Mouse (Mus musculus) thymus, adult 2 months (tissue): ENCODE measurements around the gene Fbxl14. TPM values are rescaled to one million over a fixed set of nuclear protein-coding genes. Genes with fewer than 3 reads are reported as not detected.

Experiments used
- DNase-seq: peaks from one replicate; pipeline ENCODE4 v3.0.0; 2021
- H3K27ac ChIP-seq: fragments of 200-500 bp; 2 replicates; pipeline ENCODE4 v1.5.1; 2012; ENCODE audit warnings: low read length, control low read depth; ENCODE audit not compliant: control insufficient read depth, insufficient read depth
- H3K27me3 ChIP-seq: fragments of 200-500 bp; 2 replicates; pipeline ENCODE4 v1.6.1; 2012; ENCODE audit warnings: mild to moderate bottlenecking, low read length, moderate library complexity, mixed read lengths; ENCODE audit not compliant: control insufficient read depth, insufficient read depth
- H3K36me3 ChIP-seq: fragments of 200-500 bp; 2 replicates; pipeline ENCODE4 v1.6.1; 2012; ENCODE audit warnings: mild to moderate bottlenecking, low read length, moderate library complexity; ENCODE audit not compliant: control insufficient read depth, insufficient read depth
- H3K4me1 ChIP-seq: fragments of 200-500 bp; replicated peaks from 2 replicates; pipeline ENCODE4 v1.6.1; 2012; ENCODE audit warnings: low read length; ENCODE audit not compliant: control insufficient read depth, insufficient read depth
- H3K4me3 ChIP-seq: fragments of 200-500 bp; 2 replicates; pipeline ENCODE4 v1.5.1; 2012; ENCODE audit warnings: mild to moderate bottlenecking, low read length, control low read depth, moderate library complexity; ENCODE audit not compliant: control insufficient read depth, insufficient read depth
- CTCF ChIP-seq: fragments of 200-500 bp; IDR thresholded peaks from 2 replicates; pipeline ENCODE4 v1.5.1; 2012; ENCODE audit warnings: mild to moderate bottlenecking, control low read depth, low read length, moderate library complexity, borderline replicate concordance; ENCODE audit not compliant: control insufficient read depth, poor library complexity, insufficient read depth; ENCODE audit errors: extremely low read depth
- POLR2A ChIP-seq: fragments of 200-500 bp; IDR thresholded peaks from 2 replicates; pipeline ENCODE4 v1.6.1; 2012; ENCODE audit warnings: mild to moderate bottlenecking, low read length, control low read depth, moderate library complexity; ENCODE audit not compliant: control insufficient read depth, poor library complexity, insufficient read depth; ENCODE audit errors: extremely low read depth
- WGBS: fragments of 180-500 bp; shearing (Covaris S2); methylation state at CpG from one replicate; pipeline ENCODE4 v1.1.7; 2018; 5-methylcytosine and 5-hydroxymethylcytosine counted together
- polyA plus RNA-seq: library from polyadenylated mRNA; depleted of rRNA; stranded (reverse); fragments of >200 nt; gene quantifications from 2 replicates; pipeline ENCODE4 v1.2.3, GENCODE M21; 2012

Fbxl14 gene
- polyA plus RNA-seq, 1 experiment = 355 TPM

DNA sequence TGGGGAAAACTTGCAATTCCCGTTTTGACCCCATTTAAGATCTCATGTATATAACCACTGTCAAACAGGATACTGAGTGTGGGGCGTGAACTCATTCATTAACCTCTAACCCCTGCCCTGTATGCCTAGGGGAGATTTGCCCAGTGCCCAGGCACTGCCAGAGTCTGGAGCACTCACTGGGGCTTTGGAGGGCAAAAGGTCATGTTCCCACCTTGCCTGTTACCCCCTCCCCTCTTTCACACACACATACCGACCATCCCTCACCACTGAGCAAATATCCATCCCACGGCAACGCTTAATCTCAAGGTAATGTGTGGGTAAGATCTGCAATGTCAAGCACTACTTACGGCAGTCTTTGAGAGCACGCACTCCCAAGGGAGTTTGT, 13.2 kb downstream of the Fbxl14 start:
- Histone ChIP-seq H3K4me3 (no peak overlapping the region), H3K27ac (no peak overlapping the region), H3K4me1 (0 out of 2 replicates have a peak, but pooled peaks cover 5% of the 10 kb centered on the region), H3K36me3 (no peaks in the 10 kb centered on the region), H3K27me3 (no peaks in the 10 kb centered on the region)
- 97% methylated on average over 7 of the region's 7 CpGs for WGBS
- TF ChIP-seq POLR2A (no peak), CTCF (no peak)
- DNase-seq = no peak

DNA sequence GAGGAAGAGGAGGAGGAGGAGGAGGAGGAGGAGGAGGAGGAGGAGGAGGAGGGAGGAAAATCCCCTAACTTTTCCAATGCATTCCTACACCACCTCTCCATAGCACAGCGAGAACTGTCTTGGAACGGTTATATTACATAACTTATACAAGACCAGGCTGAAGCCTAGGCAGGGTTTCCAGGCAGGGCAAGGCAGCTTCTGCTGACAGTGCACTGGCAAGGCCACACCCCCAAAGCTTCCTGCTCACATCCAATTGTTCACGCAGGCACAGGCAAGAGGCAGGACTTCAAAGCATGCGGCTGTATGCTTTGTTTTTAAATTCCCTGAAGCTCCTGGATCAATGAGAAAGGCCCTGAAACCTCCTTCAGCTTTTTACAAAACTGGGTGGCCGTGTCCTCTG, 19.8 kb downstream of the Fbxl14 start:
- Histone ChIP-seq H3K27ac (no peak overlapping the region), H3K4me1 (peaks cover 21% of the 10 kb centered on the region), H3K27me3 (no peaks in the 10 kb centered on the region), H3K36me3 (no peaks in the 10 kb centered on the region), H3K4me3 (no peak overlapping the region)
- no peak for TF ChIP-seq POLR2A
- TF ChIP-seq CTCF = no peak
- WGBS = 9% methylated on average over 5 of the region's 5 CpGs
- peak; percentile 75 for DNase-seq

DNA sequence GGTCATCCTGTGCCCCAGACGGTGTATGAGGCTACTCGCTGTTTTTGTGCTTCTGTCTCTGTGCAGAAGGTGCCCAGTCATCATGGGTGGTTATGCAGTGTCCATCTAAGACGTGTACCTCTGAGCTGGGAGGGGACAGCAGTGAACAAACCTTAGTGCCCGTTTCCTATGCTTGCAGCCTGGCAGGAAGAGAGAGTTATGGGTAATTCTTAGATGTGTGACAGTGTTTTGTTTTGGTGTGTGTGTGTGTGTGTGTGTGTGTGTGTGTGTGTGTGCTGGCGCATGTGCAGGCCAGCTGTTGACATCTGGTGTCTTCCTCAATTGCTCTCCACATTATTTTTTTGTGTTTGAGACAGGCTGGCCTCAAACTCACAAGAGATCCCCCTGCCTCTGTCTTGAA, 20.6 kb downstream of the Fbxl14 start:
- Histone ChIP-seq H3K4me3 (no peak overlapping the region), H3K4me1 (peaks cover 24% of the 10 kb centered on the region), H3K27ac (peak overlapping the region; percentile 30), H3K27me3 (no peaks in the 10 kb centered on the region), H3K36me3 (no peaks in the 10 kb centered on the region)
- DNase-seq = peak; percentile 53
- WGBS = 16% methylated on average over 5 of the region's 5 CpGs
- no peak for TF ChIP-seq POLR2A
- TF ChIP-seq CTCF = no peak

DNA sequence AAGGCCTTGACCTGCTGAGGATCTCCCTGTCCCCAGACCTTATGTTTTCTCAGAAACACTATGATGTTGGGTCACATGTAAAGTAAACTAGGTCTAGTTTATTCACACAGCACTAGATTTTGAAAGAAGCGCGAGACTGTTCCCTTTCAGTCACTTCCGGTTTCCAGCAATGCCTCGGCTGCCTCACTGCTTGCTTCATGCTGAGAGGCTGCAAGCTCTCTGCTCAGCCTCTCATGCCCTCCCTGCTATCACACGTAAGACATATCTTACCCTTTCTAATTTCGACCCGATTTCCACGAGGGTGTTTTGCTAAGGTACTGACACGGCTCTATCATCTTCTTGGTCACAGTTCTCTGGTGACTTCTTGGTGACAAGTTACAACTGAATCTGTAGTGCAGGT, 22.6 kb downstream of the Fbxl14 start:
- no peak overlapping the region for H3K4me3 ChIP-seq
- TF ChIP-seq POLR2A (0 out of 2 replicates have a peak, but pooled peaks have one; percentile 30), CTCF (no peak)
- peak overlapping the region; percentile 86 for H3K27ac ChIP-seq
- H3K4me1 ChIP-seq = peaks cover 35% of the 10 kb centered on the region
- no peaks in the 10 kb centered on the region for H3K36me3 ChIP-seq
- no peaks in the 10 kb centered on the region for H3K27me3 ChIP-seq
- 6% methylated on average over 9 of the region's 9 CpGs for WGBS
- DNase-seq = peak; percentile 66

DNA sequence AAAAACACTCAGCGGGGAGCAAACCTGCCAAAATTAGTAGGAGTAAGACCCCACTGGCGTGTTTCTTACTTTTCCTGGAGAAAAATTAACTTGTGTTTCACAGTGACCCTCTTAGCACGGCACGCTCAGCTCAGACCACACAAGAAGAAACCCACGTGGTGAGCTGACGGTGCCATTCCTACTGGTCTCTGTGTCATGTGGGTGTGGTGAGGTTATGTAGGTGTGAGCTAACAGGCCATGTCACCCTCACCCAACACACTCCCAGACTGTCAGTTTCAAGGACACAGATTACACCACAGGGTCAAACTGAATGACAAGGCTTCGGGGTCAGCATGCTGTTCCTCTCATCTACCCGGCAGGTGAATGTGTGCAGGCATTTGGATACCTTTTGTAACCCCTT, 25.3 kb downstream of the Fbxl14 start:
- Histone ChIP-seq H3K4me3 (no peak overlapping the region), H3K27me3 (no peaks in the 10 kb centered on the region), H3K27ac (no peak overlapping the region), H3K36me3 (no peaks in the 10 kb centered on the region), H3K4me1 (peaks cover 52% of the 10 kb centered on the region)
- 76% methylated on average over 8 of the region's 8 CpGs for WGBS
- TF ChIP-seq CTCF (no peak), POLR2A (no peak)
- no peak for DNase-seq

DNA sequence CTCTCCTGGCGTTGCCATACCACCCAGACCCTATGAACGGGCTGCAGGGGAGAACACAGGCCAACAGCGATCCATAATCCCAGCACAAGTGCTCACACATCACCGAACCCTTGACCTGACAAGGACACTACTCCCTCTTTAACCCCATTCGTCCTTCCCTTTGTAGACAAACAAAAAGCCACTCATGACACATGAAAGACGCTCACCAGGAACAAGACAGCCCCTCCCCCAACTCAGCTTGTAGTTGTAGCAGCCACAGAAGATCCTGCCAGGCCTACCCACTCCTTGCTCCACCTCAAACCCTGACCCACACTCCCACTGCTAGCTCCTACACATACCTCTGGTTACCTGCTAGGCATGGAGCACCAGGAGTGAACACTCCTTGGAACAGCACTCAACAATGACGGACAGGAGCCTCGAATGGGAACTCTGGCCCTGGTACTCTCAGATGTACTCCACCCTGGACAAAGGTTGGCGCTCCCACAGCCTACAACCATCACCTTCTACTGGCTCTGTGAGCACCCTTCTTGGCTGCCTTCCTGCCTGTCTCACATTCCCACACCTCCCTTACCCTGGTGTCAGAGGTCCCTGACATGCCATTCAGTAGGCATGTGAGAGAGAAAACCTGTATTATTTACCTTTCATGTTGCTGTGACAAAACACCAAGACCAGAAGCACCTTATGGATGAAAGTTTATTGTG, 26.2 kb downstream of the Fbxl14 start:
- peak; percentile 43 for DNase-seq
- Histone ChIP-seq H3K36me3 (no peaks in the 10 kb centered on the region), H3K4me3 (no peak overlapping the region), H3K4me1 (peaks cover 50% of the 10 kb centered on the region), H3K27ac (no peak overlapping the region), H3K27me3 (no peaks in the 10 kb centered on the region)
- WGBS = 82% methylated on average over 9 of the region's 9 CpGs
- TF ChIP-seq CTCF = no peak
- no peak for TF ChIP-seq POLR2A
